Mouse (Mus musculus): ENCODE data around the gene Cdh23.

Gene Cdh23

GRCm38 (mm10) chr10:60577920-60578737 is 118.2 kb downstream of the Cdh23 start:
- no peak for DNase-seq (ENCODE audit: low read depth, low spot score)

DNA sequence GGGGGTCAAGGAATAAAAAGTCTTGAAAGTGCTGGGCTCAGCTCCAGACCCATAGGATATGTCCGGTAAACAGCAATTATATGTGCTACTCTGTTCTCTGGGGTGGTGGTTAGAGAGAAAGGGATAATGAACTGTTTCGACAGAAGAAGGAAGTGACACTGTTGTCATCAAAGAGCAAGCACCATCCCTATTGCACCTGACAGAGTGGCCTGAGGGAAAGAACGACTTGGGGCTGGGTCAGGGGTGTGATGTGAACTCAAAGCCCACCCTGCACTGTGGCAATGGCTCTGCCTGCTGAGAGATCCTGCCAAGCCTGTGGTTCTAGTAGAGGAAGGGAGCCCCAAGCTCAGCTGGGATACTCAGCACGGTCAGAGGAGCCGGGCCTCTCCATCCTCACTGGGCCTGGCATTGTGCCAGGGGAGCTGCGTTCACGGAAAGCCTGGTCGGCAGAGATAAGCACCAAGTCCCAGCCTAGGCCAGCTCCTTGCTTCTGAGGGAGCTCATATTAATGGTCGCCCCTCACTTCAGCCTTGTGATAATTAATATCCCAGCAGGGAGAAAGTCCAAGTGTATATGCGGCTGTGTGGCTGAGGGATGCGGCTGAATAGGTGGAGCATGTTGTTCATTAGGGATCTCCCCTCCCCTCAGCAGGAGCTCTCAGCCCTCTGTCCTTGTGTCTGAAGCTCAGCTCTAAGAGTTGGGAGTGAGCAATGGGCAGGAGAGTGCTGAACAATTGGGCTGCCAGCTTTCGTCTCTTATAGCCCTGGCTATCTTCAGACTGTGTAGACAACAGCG is 119.0 kb downstream of the Cdh23 start:
- no peak for DNase-seq (ENCODE audit: low read depth, low spot score)

DNA sequence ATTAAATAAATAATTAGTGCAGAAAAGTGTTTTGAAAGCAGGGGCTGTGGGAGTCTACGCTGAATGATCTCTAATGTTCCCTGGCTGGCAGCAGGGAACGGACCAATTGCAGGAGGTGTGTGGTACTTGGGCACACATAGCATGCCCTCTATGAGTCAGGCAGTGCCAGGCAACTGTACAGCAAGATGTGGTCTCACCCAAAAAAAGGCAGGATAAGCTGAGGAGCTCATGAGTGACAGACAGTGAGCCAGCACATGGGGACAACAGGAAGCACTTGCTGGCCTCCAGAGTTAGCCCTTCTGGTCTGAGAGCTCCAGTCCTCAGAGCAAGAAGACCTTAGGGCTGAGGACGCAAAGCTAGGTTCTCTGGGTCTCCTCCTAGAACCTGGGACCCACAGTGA is 121.4 kb downstream of the Cdh23 start:
- DNase-seq (ENCODE audit: low read depth, low spot score) = no peak

DNA sequence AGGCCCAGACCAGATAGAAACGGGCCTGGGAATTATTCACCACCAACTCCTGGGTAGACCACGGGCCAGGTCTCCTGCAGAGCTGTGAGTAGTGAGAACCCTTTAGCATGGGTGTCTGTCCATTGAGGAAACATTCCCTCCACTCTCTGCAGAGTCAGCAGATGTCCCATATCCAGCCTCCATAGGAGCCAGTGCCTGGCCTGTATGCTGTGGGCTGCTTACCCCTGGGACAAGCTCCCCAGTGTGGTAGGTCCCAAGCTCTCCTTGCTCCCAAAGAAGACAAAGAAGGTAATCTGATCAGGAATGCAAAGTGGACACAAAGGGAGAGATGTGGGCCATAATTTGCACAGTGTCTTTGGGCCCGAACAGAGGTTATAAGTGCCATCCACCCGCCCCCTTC is 124.8 kb downstream of the Cdh23 start:
- DNase-seq (ENCODE audit: low read depth, low spot score) = no peak

DNA sequence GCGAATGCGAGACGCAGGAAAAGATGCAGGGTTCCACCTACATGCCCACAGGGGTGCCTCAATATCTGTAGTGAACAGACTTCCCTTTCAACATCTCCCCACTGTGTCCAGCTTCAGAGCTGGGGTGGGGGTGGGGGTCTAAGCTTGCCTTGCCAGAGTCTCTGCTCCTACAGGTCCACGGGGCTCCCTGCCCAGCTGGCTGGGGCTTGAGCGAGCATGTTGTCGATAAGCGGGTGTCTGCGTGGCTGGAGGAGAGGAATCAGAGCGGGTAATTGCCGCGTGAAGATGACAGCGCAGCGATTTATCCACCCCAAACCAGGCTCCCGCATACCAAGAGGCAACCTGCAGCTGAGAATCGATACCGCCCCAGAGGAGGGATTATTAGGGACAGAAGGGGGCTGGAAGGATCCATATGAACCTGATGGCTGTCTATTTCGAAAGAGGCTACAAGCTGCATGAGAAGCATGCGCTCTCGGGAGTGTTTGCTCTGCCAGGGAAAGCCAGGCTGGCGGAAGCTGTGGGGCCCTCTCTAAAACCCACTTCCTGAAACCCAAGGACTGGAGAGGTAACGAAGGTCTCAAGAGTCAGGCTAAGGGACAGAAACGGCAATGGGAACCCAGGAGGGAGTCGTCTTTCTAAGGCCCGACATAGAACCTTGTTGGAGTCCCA is 129.8 kb downstream of the Cdh23 start:
- DNase-seq (ENCODE audit: low read depth, low spot score) = peak; percentile 45

- no peak for DNase-seq (ENCODE audit: low read depth, low spot score)
Measured at GRCm38 (mm10) chr10:60564136-60564535, 132.2 kb downstream of the Cdh23 start.

GRCm38 (mm10) chr10:60562946-60563345 is 133.3 kb downstream of the Cdh23 start:
- DNase-seq (ENCODE audit: low read depth, low spot score) = no peak

DNA sequence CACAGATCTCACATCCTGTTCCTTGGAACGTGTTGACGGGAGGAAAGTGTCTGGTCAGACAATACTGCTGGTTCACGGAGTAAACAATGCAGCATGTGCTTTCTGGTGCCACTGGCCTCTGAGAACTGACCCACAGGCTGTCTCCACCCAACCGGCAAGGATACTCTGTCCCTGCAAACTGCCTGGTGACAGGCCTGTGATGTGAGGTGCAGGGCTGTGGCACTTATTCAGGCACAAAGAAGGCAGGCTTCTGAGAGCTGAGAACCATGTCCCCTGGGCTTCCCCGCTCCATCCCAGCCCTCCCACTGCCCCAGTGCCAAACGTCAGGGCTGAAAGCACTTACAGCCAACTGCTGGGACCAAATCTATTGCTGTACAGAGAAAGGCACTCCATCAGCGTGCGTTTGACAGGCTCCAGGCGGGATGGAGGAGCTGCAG is 137.8 kb downstream of the Cdh23 start:
- no peak for DNase-seq (ENCODE audit: low read depth, low spot score)

DNA sequence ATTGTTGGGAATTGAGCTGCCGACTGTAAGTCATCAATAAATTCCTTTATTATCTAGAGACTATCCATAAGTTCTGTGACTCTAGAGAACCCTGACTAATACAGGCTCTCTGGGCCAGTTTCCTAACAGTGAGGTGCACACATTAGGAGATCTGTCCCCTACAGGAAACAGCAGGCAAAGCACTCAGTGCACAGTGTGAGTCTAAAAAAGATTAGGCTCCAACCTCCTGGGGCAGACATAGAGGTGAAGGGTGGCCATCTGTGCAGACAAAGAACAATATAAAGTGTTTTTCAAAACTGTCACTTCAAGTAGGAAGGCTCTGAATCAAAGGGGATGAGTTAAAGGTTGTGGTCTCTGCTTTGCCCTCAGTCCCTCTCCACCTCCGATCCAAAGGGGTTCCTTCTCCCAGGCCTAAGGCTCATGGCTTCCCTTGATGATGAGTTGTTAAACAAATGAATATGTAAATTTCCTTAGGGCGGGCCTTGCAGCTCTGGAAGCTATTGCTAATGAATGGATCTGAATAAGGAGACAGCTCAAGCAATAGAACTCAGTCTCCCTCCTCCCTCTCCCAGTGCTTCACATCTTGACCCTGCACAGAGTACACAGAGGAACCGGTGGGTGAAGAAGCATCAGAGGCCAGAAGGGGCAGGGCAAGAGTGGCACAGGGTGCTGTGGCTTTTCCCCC is 143.2 kb downstream of the Cdh23 start:
- no peak for DNase-seq (ENCODE audit: low read depth, low spot score)

DNA sequence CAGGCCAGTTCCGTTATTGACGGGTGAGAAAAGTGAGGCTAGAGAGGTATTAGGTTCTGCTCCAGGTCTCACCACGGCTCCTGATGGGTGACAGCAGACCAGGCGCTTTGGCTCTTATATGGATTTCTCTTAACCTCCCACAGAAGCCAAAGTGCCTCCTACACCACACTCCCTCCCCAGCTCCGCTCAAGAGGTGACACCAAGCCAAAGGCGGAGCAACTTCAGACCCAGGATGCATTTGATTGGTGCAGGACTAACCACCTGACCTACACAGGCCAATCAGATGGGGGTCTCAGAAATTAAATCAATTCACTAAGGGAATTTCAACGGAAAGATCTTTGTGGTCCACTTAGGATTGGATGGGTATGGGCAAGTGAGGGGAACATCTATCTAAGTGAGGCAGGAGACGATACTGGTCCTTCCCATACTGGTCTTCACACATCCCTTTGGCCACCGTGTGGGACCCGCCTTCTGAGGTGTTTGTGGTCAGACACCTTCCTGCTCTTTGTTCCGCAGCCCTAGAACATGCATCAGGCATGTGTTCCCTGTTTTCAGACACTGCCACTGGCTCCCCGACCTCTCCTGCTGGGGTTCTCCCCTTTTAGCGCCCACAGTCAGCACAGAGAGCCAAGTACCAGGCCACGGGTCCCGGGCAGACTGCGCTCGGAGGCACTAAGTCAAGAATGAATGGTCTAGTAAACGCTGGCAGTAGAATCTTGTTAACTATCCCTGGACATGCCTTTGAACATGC is 157.0 kb downstream of the Cdh23 start:
- DNase-seq (ENCODE audit: low read depth, low spot score) = no peak

DNA sequence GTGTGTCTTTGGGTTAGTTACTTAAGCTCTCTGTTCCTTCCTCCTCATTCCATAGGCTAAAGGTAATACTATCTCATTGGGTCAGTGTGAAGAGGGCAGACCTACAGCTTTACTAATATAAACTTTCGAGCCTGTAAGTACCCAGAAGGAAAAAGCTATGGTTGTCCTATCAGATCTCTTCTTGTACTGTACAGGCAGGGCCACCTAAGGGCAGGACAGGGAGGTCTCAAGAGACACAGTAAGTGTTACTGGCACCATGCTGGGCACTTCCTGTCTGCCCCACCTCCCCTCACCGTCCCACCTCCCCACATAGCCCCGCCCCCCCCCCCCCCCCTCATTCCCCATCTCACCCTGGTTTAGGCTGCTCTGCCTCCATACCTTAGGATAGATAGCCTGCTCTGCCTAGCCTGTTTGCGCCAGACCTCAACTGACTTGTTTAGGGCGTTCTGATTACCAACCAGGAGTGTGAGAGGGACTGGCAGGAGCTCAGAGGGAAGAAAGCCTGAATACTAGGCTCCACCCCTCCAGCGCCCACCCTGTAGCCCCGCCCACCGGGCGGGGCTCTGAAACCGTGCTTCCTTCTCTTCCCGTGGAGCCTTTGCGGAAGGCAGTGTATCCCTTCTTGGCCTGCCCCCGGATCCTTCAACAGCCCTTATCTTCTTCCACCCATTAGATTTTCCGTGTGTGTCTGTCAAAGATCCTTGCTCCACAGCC is 160.0 kb downstream of the Cdh23 start:
- peak; percentile 7 for DNase-seq (ENCODE audit: low read depth, low spot score)

DNA sequence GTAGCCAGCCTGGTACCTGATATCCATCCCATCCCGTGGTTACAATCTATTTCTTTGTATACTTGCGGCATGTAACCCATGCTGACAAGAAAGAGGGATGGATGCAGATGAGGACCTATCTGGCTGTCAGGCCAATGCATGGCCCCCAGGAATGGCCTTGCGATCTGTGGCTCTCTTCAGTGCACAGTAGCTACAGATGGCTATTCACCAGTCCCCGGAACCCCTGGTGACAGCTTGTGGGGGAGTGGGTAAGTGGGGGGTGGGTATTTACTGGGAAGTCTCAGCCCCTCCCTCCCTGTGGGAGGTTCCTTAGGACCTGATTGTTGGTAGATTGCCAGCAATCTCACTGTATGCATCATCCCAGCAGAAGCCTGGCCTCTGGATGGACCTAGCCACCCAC is 163.8 kb downstream of the Cdh23 start:
- no peak for DNase-seq (ENCODE audit: low read depth, low spot score)

DNA sequence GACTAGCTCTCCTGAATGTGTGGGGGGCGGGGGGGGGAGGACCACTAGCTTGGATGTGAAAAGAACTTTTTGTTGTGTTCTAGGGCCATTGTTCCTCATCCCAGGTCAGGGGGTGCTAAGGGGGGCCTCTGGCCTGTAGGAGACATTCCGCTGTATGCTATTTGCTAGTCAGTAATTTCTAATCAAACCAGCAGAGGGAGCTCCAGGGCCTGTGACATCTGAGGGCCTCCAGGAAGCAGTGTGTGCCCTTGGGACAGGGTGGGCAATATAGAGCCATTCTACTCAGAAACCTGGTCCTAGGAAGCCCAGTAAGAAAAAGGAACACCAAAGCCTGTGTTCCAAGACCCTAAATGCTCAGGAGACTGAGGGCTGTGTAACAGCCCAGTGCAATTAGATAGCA is 164.9 kb downstream of the Cdh23 start:
- peak; percentile 62 for DNase-seq (ENCODE audit: low read depth, low spot score)

DNA sequence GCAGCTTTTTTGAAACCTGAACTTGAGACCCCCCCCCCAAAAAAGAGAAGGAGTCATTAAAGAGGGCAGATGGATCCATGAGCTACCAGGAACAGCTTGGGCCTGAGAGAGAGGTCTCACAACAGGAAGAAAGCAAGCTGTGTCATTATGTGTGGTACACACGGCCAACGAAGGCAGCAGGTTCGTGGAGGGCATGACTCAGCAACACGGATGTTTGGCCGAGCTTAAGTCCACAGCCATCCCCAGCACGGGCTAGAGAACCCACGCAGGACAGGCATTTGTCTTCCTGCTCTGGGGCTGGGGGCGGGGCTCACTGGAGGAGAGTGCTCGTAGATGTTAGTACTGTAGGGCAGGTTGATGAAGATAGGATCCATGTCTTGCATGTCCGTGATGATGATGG is 165.7 kb downstream of the Cdh23 start:
- DNase-seq (ENCODE audit: low read depth, low spot score) = no peak

DNA sequence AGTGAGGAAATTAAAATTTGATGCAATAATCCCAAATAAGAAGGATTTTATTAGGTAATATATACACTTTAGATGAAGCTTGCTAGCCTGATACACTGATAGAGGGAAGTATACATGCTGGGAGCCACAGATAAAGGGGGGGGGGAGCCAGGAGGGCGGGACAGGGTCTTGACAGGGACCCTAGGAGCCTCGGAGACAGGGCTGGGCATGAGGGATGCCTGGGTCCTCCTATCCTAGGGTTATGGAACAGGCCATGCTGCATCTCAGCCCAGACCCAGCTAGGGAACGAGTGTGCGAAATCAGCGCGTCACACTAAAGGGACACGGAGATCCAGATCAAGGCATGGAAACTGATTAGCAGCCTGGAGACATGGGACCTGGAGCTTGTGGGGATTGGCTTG is 168.3 kb downstream of the Cdh23 start:
- no peak for DNase-seq (ENCODE audit: low read depth, low spot score)

- DNase-seq (ENCODE audit: low read depth, low spot score) = no peak
Measured at GRCm38 (mm10) chr10:60525081-60525480, 171.2 kb downstream of the Cdh23 start.

DNA sequence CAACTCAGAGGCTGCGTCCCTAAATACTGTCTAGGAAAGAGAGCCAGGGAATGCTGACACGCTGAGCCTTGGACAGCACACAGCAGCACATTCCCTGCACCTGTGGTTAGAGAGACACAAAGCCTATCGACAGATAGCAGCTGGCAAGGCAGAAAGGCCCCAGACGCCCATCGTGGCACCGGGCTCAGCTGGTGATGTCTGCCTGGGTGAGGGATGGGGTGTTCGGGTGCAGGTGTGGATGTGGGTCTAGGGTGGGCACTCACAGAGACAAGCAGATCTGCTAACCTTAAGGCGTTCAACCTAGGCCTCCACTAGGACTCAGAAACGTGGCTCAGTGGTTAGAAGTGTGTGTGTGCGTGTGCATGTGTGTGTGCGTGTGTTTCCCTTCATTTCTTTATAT is 180.0 kb downstream of the Cdh23 start:
- DNase-seq (ENCODE audit: low read depth, low spot score) = no peak

- DNase-seq (ENCODE audit: low read depth, low spot score) = no peak
Measured at GRCm38 (mm10) chr10:60498538-60498937, 197.8 kb downstream of the Cdh23 start.

DNA sequence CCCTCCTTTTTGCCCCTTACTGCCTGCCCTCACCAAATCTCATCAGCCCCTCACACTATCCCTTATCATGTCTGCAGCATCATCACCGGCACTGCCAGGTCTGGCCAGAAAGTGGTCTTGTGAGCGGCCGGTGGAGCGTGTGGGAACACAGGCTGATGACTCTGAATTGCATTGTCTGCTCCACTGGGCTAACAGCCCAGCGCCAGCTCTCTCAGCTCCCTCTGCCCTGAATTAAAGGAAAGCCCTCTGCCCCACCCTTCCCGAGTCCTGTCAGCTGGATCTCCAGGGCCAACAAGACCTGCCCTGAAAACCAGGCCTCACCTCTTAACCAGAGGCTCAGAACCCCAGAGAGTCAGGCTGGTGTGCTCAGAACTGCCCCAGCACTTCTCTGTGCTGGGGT is 201.2 kb downstream of the Cdh23 start:
- no peak for DNase-seq (ENCODE audit: low read depth, low spot score)

- no peak for DNase-seq (ENCODE audit: low read depth, low spot score)
Measured at GRCm38 (mm10) chr10:60491538-60491937, 204.8 kb downstream of the Cdh23 start.

All from CD4-positive helper T cell, adult 2 months (primary cell).